Mouse (Mus musculus): Measurements from ENCODE around the gene Tiam1.

GRCm38 (mm10) chr16:90007391-90007977, 136.1 kb downstream of the Tiam1 start:
- TF ChIP-seq CTCF (IDR thresholded peaks at IDR 0.05; ENCODE audit: low read depth, low read length) (no peak), TAL1 (conservative IDR thresholded peaks at IDR 0.05; ENCODE audit: low read depth, low read length) (no peak)
